Mouse (Mus musculus) forebrain, postnatal 0 days (tissue): ENCODE data around the gene Atp1a2. TPM values are rescaled to one million over a fixed set of nuclear protein-coding genes. Genes with fewer than 3 reads are reported as not detected.
A peak's percentile ranks its signal among the peaks of the same experiment; 100 is the strongest.

Experiments
- ATAC-seq: fragments of 200-750 bp; cut with Nextera tagmentation; 2 replicates; pipeline ENCODE4 v1.8.0; 2017; ENCODE audit warnings: mild to moderate bottlenecking, moderate library complexity
- DNase-seq: peaks from one replicate; pipeline ENCODE4 v3.0.0-alpha.2; 2015
- H3K27ac ChIP-seq: fragments of 300-500 bp; sonication (generic); 2 replicates; pipeline ENCODE4 v1.5.1; 2014; ENCODE audit warnings: low read depth, mild to moderate bottlenecking, antibody characterized with exemption, low read length, moderate library complexity, mixed read lengths
- H3K27me3 ChIP-seq: fragments of 300-500 bp; sonication (generic); 2 replicates; pipeline ENCODE4 v1.6.1; 2014; ENCODE audit warnings: mild to moderate bottlenecking, low read length, mixed read lengths; ENCODE audit not compliant: insufficient read depth
- H3K36me3 ChIP-seq: fragments of 300-500 bp; sonication (generic); 2 replicates; pipeline ENCODE4 v1.6.1; 2014; ENCODE audit warnings: mild to moderate bottlenecking, moderate library complexity; ENCODE audit not compliant: insufficient read depth
- H3K4me1 ChIP-seq: fragments of 300-500 bp; sonication (generic); 2 replicates; pipeline ENCODE4 v1.6.1; 2014; ENCODE audit warnings: antibody characterized with exemption; ENCODE audit not compliant: insufficient read depth
- H3K4me2 ChIP-seq: fragments of 300-500 bp; sonication (generic); 2 replicates; pipeline ENCODE4 v1.6.1; 2014; ENCODE audit warnings: low read depth, mild to moderate bottlenecking, moderate library complexity
- H3K4me3 ChIP-seq: fragments of 300-500 bp; sonication (generic); 2 replicates; pipeline ENCODE4 v1.5.1; 2014; ENCODE audit warnings: low read depth, low read length, mixed read lengths
- H3K9ac ChIP-seq: fragments of 300-500 bp; sonication (generic); 2 replicates; pipeline ENCODE4 v1.6.1; 2014; ENCODE audit warnings: mild to moderate bottlenecking
- H3K9me3 ChIP-seq: fragments of 300-500 bp; sonication (generic); 2 replicates; pipeline ENCODE4 v1.6.1; 2016; ENCODE audit warnings: low read length
- CTCF ChIP-seq: sonication (generic); IDR thresholded peaks from 2 replicates; pipeline ENCODE4 v1.5.1; 2016; ENCODE audit warnings: antibody characterized with exemption, control low read depth, low read depth
- WGBS: fragments of 180-500 bp; shearing (Covaris S2); extraction: QIAGEN DNeasy Blood & Tissue Kit; methylation state at CpG from one replicate; pipeline ENCODE4 v1.1.7; 2014; 5-methylcytosine and 5-hydroxymethylcytosine counted together
- polyA plus RNA-seq: library from polyadenylated mRNA; unstranded; fragments of >200 nt; fragmentation: Nextera tagmentation; extraction: Ambion mirVana; gene quantifications from 2 replicates; pipeline ENCODE4 v1.2.1, GENCODE M21; 2015
- total RNA-seq: library from RNA; depleted of rRNA; stranded (reverse); fragments of >200 nt; gene quantifications from 2 replicates; pipeline ENCODE4 v1.2.3, GENCODE M21; 2014

The Atp1a2 gene
- total and polyA plus RNA-seq, 2 experiments from 2014 or later, result 75.2 to 294 TPM

DNA sequence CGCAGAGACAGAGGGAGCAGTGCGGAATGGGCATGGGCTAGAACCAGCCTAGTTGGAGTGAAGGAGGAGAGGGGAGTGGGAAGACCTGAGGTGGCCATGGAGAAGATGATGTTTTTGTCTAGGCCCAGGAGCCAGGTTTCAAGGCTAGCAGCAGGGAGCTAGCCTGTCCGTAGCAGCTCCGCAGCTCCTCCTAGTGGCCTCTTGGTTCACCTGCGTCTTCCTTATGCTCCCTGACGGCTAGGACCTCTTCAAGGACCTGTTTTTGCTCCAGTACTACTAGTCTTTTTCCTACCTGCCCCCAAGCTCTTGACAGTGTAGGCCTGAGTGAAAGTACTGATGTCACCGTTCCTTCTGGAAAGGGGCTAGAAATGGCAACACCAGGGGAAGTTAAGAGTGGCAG, 26.9 kb upstream of the Atp1a2 start:
- Histone ChIP-seq H3K4me2 (no peak overlapping the region), H3K27me3 (no peaks in the 10 kb centered on the region), H3K4me1 (peaks cover 23% of the 10 kb centered on the region), H3K9ac (no peak overlapping the region), H3K4me3 (no peak overlapping the region), H3K36me3 (peaks cover 3% of the 10 kb centered on the region; the same call in 1 of the 2 replicates), H3K9me3 (no peaks in the 10 kb centered on the region), H3K27ac (0 out of 2 replicates have a peak overlapping the region, but pooled peaks have one; percentile 30)
- peak; percentile 30 for ATAC-seq
- peak; percentile 82 for DNase-seq
- WGBS, result 15% methylated on average over 7 of the region's 7 CpGs
- peak; percentile 88 for TF ChIP-seq CTCF

GRCm38 (mm10) chr1:172323801-172324359, 26.0 kb upstream of the Atp1a2 start:
- no peak for DNase-seq
- H3K9ac ChIP-seq, result 0 out of 2 replicates have a peak overlapping the region, but pooled peaks have one; percentile 31
- peaks cover 10% of the 10 kb centered on the region for H3K36me3 ChIP-seq
- H3K4me1 ChIP-seq, result peaks cover 15% of the 10 kb centered on the region
- peak overlapping the region; percentile 30 for H3K27ac ChIP-seq
- WGBS, result 51% methylated on average over 6 of the region's 6 CpGs
- H3K27me3 ChIP-seq, result no peaks in the 10 kb centered on the region
- no peak overlapping the region for H3K4me2 ChIP-seq
- TF ChIP-seq CTCF, result no peak
- no peaks in the 10 kb centered on the region for H3K9me3 ChIP-seq
- H3K4me3 ChIP-seq, result no peak overlapping the region
- ATAC-seq, result no peak

DNA sequence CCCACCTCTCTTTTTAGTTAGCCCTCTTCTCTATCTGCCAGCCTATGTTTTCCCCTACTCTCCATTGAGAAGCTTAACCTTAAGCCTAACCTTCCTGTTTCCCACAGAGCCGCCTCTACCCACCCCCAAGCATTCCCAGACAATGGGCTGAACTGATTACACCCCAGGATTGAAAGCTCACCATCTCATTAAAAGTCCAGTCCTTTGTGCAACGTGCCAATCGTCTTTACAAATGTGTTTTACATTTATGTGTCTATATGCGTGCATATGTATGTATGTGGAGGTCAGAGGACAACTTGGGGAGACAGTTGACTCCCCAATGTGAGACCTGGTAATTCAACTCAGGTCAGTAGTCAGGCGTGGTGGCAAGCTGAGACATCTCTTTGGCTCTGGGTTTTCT, 25.4 kb upstream of the Atp1a2 start:
- Histone ChIP-seq H3K9ac (no peak overlapping the region), H3K27me3 (no peaks in the 10 kb centered on the region)

GRCm38 (mm10) chr1:172322725-172323124, 24.9 kb upstream of the Atp1a2 start:
- Histone ChIP-seq H3K9ac (peak overlapping the region; percentile 10; the same call in 1 of the 2 replicates), H3K4me1 (peaks cover 10% of the 10 kb centered on the region; the same call in 1 of the 2 replicates), H3K9me3 (no peaks in the 10 kb centered on the region), H3K27me3 (no peaks in the 10 kb centered on the region), H3K4me3 (no peak overlapping the region), H3K4me2 (no peak overlapping the region), H3K27ac (no peak overlapping the region), H3K36me3 (peaks cover 20% of the 10 kb centered on the region)
- ATAC-seq (no peak), DNase-seq (no peak)
- 45% methylated on average over 13 of the region's 13 CpGs for WGBS
- no peak for TF ChIP-seq CTCF

More for the DNA sequence above, 25.4 kb upstream of the Atp1a2 start:
- no peaks in the 10 kb centered on the region for H3K9me3 ChIP-seq
- no peak overlapping the region for H3K4me3 ChIP-seq
- ATAC-seq (no peak), DNase-seq (no peak)
- H3K4me2 ChIP-seq, result no peak overlapping the region
- peaks cover 10% of the 10 kb centered on the region; the same call in 1 of the 2 replicates for H3K4me1 ChIP-seq
- H3K36me3 ChIP-seq, result peaks cover 14% of the 10 kb centered on the region
- 0 out of 2 replicates have a peak overlapping the region, but pooled peaks have one; percentile 16 for H3K27ac ChIP-seq
- WGBS, result 20% methylated on average over 5 of the region's 5 CpGs
- TF ChIP-seq CTCF, result no peak

GRCm38 (mm10) chr1:172319921-172320411, 22.1 kb upstream of the Atp1a2 start:
- Histone ChIP-seq H3K4me3 (no peak overlapping the region), H3K9me3 (no peaks in the 10 kb centered on the region), H3K27me3 (no peaks in the 10 kb centered on the region), H3K9ac (no peak overlapping the region), H3K27ac (peak overlapping the region; percentile 15; the same call in 1 of the 2 replicates), H3K4me2 (no peak overlapping the region), H3K36me3 (peaks cover 30% of the 10 kb centered on the region), H3K4me1 (peaks cover 2% of the 10 kb centered on the region; the same call in 1 of the 2 replicates)
- 16% methylated on average over 5 of the region's 5 CpGs for WGBS
- no peak for DNase-seq
- ATAC-seq, result peak; percentile 23
- no peak for TF ChIP-seq CTCF

GRCm38 (mm10) chr1:172319346-172319745, 21.5 kb upstream of the Atp1a2 start:
- DNase-seq (no peak), ATAC-seq (no peak)
- Histone ChIP-seq H3K4me3 (no peak overlapping the region), H3K9ac (no peak overlapping the region), H3K27me3 (no peaks in the 10 kb centered on the region), H3K4me1 (peaks cover 9% of the 10 kb centered on the region; the same call in 1 of the 2 replicates), H3K4me2 (no peak overlapping the region), H3K27ac (no peak overlapping the region), H3K9me3 (no peaks in the 10 kb centered on the region), H3K36me3 (peaks cover 30% of the 10 kb centered on the region)
- TF ChIP-seq CTCF, result no peak
- 77% methylated on average over 7 of the region's 7 CpGs for WGBS

DNA sequence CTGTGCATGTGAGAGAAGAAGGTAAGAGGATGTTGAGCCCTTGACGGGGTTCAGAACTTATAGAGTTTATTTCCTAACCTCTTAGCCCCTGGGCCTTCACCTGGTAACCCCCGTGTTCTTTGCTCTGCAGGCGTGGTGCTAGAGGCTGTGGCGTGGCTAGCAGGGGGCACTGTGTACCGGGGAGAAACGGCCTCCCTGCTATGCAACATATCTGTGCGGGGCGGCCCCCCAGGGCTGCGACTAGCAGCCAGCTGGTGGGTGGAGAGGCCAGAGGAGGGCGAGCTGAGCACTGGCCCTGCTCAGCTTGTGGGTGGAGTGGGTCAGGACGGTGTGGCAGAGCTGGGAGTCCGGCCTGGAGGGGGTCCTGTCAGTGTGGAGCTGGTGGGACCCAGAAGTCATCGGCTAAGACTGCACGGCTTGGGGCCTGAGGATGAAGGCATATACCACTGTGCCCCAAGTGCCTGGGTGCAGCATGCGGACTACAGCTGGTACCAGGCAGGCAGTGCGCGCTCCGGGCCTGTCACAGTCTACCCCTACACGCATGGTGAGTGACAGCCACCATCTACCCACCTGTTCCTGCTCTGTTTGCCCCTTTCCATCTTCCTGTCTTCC, 20.7 kb upstream of the Atp1a2 start:
- no peak overlapping the region for H3K27ac ChIP-seq
- H3K4me2 ChIP-seq, result no peak overlapping the region
- peaks cover 30% of the 10 kb centered on the region for H3K36me3 ChIP-seq
- H3K27me3 ChIP-seq, result no peaks in the 10 kb centered on the region
- no peak for TF ChIP-seq CTCF
- no peaks in the 10 kb centered on the region for H3K9me3 ChIP-seq
- 87% methylated on average over 19 of the region's 19 CpGs for WGBS
- no peak overlapping the region for H3K9ac ChIP-seq
- H3K4me3 ChIP-seq, result no peak overlapping the region
- peaks cover 12% of the 10 kb centered on the region for H3K4me1 ChIP-seq
- DNase-seq (no peak), ATAC-seq (no peak)
